Comparison of ENCODE assay signal across 15 mouse cellular contexts in the genomic region with DNA sequence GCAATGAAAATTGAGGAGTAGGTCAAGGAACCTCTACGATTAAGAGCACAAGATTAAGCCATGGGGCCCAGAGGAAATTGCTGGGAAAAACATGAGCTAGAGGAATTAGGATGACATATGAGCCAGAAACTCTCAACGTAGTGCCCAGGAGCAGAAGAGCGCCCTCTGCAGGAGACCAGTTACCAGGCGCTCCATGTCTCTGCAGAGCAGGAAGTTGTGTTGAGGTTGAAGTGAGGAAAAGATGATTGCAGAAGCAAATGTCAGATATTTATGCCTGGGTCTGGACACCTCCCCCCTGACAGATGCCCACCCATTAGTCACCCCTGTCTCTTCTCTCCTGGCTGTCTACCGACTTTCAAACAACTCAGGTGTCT.
DNase-seq lines count a peak whose midpoint lies in the region; ATAC-seq and TF ChIP-seq lines count a peak whose summit lies in the region.
"Had no signal": no experiment of that assay in that cellular context is flagged by ENCODE, and none has a peak within 500 bp of the region (broad histone marks: within the 10 kb centered on the region; RNA-seq: fewer than 3 reads in every experiment).

No protein-coding gene starts in this region.

- TF ChIP-seq EP300 in lung, postnatal 0 days (IDR thresholded peaks at IDR 0.05) = no peak

- 81% methylated on average over 5 of the region's 5 CpGs for WGBS in hindbrain, embryonic 11.5 days
- WGBS in hindbrain, embryonic 16.5 days = 88% methylated on average over 5 of the region's 5 CpGs
- WGBS in lung, postnatal 0 days = 62% methylated on average over 5 of the region's 5 CpGs

- H3K9ac ChIP-seq in hindbrain, embryonic 11.5 days (ENCODE audit: low read depth, low read length) = no peak overlapping the region
- no peak overlapping the region for H3K9ac ChIP-seq in hindbrain, embryonic 16.5 days (ENCODE audit: low read depth, low read length)
- no peak overlapping the region for H3K9ac ChIP-seq in lung, postnatal 0 days (replicated peaks; ENCODE audit: low read depth)
- H3K9ac ChIP-seq: embryonic facial prominence, embryonic 12.5 days; lung, embryonic 15.5 days; midbrain, embryonic 15.5 days had no signal

- H3K4me1 ChIP-seq in hindbrain, embryonic 11.5 days (replicated peaks; ENCODE audit: control insufficient read depth, insufficient read depth, low read length) = no peaks in the 10 kb centered on the region
- no peaks in the 10 kb centered on the region for H3K4me1 ChIP-seq in hindbrain, embryonic 16.5 days (ENCODE audit: control insufficient read depth, insufficient read depth, low read depth, low read length)
- no peaks in the 10 kb centered on the region for H3K4me1 ChIP-seq in lung, postnatal 0 days (ENCODE audit: insufficient read depth, low read depth, low read length)
- H3K4me1 ChIP-seq: embryonic facial prominence, embryonic 12.5 days; lung, embryonic 15.5 days; midbrain, embryonic 15.5 days had no signal

- no peaks in the 10 kb centered on the region for H3K27me3 ChIP-seq in hindbrain, embryonic 11.5 days (ENCODE audit: control insufficient read depth, insufficient read depth, low read length)
- no peaks in the 10 kb centered on the region for H3K27me3 ChIP-seq in hindbrain, embryonic 16.5 days (replicated peaks; ENCODE audit: control insufficient read depth, insufficient read depth, low read length)
- H3K27me3 ChIP-seq in lung, postnatal 0 days (replicated peaks; ENCODE audit: insufficient read depth, low read length) = no peaks in the 10 kb centered on the region
- H3K27me3 ChIP-seq: embryonic facial prominence, embryonic 12.5 days; lung, embryonic 15.5 days; midbrain, embryonic 15.5 days had no signal

- no peak overlapping the region for H3K27ac ChIP-seq in hindbrain, embryonic 11.5 days (ENCODE audit: low read depth, low read length)
- H3K27ac ChIP-seq in hindbrain, embryonic 16.5 days (ENCODE audit: low read depth, low read length) = no peak overlapping the region
- H3K27ac ChIP-seq in lung, postnatal 0 days (ENCODE audit: low read length) = no peak overlapping the region
- H3K27ac ChIP-seq: embryonic facial prominence, embryonic 12.5 days; lung, embryonic 15.5 days; midbrain, embryonic 15.5 days had no signal

- TF ChIP-seq CTCF in lung, postnatal 0 days (IDR thresholded peaks at IDR 0.05) = peak; percentile 41

- DNase-seq in hindbrain, embryonic 11.5 days (ENCODE audit: low spot score) = peak; percentile 2
- peak; percentile 7 for DNase-seq in lung, postnatal 0 days (ENCODE audit: low spot score)
- DNase-seq in lung, postnatal 10 days = no peak
- peak; percentile 34 for DNase-seq in ZHBTc4 (ENCODE audit: low read depth, low spot score)
- peak; percentile 21 for DNase-seq in retina, postnatal 1 day
- DNase-seq in cerebellum, adult 11-12 months = no peak
- DNase-seq in thymus, postnatal 4 days = no peak
- DNase-seq: cerebellum, adult 11 months; heart, postnatal 4 days; kidney, adult 8-10 months had no signal

- no peaks in the 10 kb centered on the region for H3K36me3 ChIP-seq in hindbrain, embryonic 11.5 days (ENCODE audit: control insufficient read depth, insufficient read depth, low read length)
- H3K36me3 ChIP-seq in hindbrain, embryonic 16.5 days (ENCODE audit: control insufficient read depth, insufficient read depth, low read length) = no peaks in the 10 kb centered on the region
- H3K36me3 ChIP-seq in lung, postnatal 0 days (ENCODE audit: insufficient read depth, low read length) = no peaks in the 10 kb centered on the region
- H3K36me3 ChIP-seq: embryonic facial prominence, embryonic 12.5 days; lung, embryonic 15.5 days had no signal

- H3K4me2 ChIP-seq in hindbrain, embryonic 11.5 days (replicated peaks; ENCODE audit: low read depth, low read length) = no peak overlapping the region
- no peak overlapping the region for H3K4me2 ChIP-seq in hindbrain, embryonic 16.5 days (ENCODE audit: low read length)
- H3K4me2 ChIP-seq in lung, postnatal 0 days (replicated peaks; ENCODE audit: low read depth, low read length) = no peak overlapping the region
- H3K4me2 ChIP-seq: embryonic facial prominence, embryonic 12.5 days; lung, embryonic 15.5 days; midbrain, embryonic 15.5 days had no signal

- ATAC-seq in hindbrain, embryonic 11.5 days (ENCODE audit: low FRiP score) = 0 out of 2 replicates have a peak, but pooled peaks have one; percentile 8
- ATAC-seq in hindbrain, embryonic 16.5 days = no peak
- no peak for ATAC-seq in lung, postnatal 0 days
- ATAC-seq: CD4-positive, CD25-positive, alpha-beta regulatory T cell, adult 4 months; midbrain, embryonic 15.5 days had no signal

- no peaks in the 10 kb centered on the region for H3K9me3 ChIP-seq in hindbrain, embryonic 11.5 days (ENCODE audit: control insufficient read depth, low read length)
- H3K9me3 ChIP-seq in hindbrain, embryonic 16.5 days (ENCODE audit: control insufficient read depth, low read length) = no peaks in the 10 kb centered on the region
- no peaks in the 10 kb centered on the region for H3K9me3 ChIP-seq in lung, postnatal 0 days (ENCODE audit: low read length)
- H3K9me3 ChIP-seq: embryonic facial prominence, embryonic 12.5 days; lung, embryonic 15.5 days; midbrain, embryonic 15.5 days had no signal

- H3K4me3 ChIP-seq in hindbrain, embryonic 11.5 days (ENCODE audit: low read depth, low read length) = no peak overlapping the region
- no peak overlapping the region for H3K4me3 ChIP-seq in hindbrain, embryonic 16.5 days (ENCODE audit: low read length)
- H3K4me3 ChIP-seq in lung, postnatal 0 days (ENCODE audit: low read depth, low read length) = no peak overlapping the region
- H3K4me3 ChIP-seq: embryonic facial prominence, embryonic 12.5 days; lung, embryonic 15.5 days; midbrain, embryonic 15.5 days had no signal

Comparison
In these comparisons a context has a peak if more than half of its experiments do, and no peak if none do; other contexts are left out.
1. DNase-seq: peak in hindbrain, embryonic 11.5 days (single experiment), lung, postnatal 0 days (single experiment), ZHBTc4 (single experiment) and retina, postnatal 1 day (single experiment); none in lung, postnatal 10 days (single experiment), cerebellum, adult 11-12 months (single experiment) and thymus, postnatal 4 days (single experiment).